Comparison of ENCODE assay signal across 10 mouse cellular contexts in genomic region chr1:150266502-150266901, GRCm38 (mm10). TPM values are rescaled to one million over a fixed set of nuclear protein-coding genes. Genes with fewer than 3 reads are reported as not detected.
DNase-seq lines count a peak whose midpoint lies in the region; ATAC-seq and TF ChIP-seq lines count a peak whose summit lies in the region.
"Had no signal": no experiment of that assay in that cellular context is flagged by ENCODE, and none has a peak within 500 bp of the region (broad histone marks: within the 10 kb centered on the region; RNA-seq: fewer than 3 reads in every experiment).

No protein-coding gene starts in this region.

- H3K9me3 ChIP-seq in embryonic facial prominence, embryonic 11.5 days (replicated peaks; ENCODE audit: control insufficient read depth, low read length), result no peaks in the 10 kb centered on the region
- H3K9me3 ChIP-seq in embryonic facial prominence, embryonic 10.5 days, result no peaks in the 10 kb centered on the region
- H3K9me3 ChIP-seq in lung, postnatal 0 days (ENCODE audit: low read length), result no peaks in the 10 kb centered on the region

- no peak for ATAC-seq in embryonic facial prominence, embryonic 11.5 days (replicated peaks; ENCODE audit: insufficient number of reproducible peaks, low FRiP score, low TSS enrichment, low read depth)
- ATAC-seq in lung, postnatal 0 days, result no peak

- H3K4me3 ChIP-seq in embryonic facial prominence, embryonic 11.5 days (ENCODE audit: low read depth, low read length), result no peak overlapping the region
- H3K4me3 ChIP-seq in embryonic facial prominence, embryonic 10.5 days, result no peak overlapping the region
- H3K4me3 ChIP-seq in lung, postnatal 0 days (ENCODE audit: low read depth, low read length), result no peak overlapping the region

- TF ChIP-seq CTCF in lung, postnatal 0 days (IDR thresholded peaks at IDR 0.05), result peak; percentile 80

- WGBS in embryonic facial prominence, embryonic 11.5 days, result 45% methylated on average over 3 of the region's 3 CpGs
- 46% methylated on average over 3 of the region's 3 CpGs for WGBS in embryonic facial prominence, embryonic 10.5 days
- WGBS in lung, postnatal 0 days, result 39% methylated on average over 3 of the region's 3 CpGs

- no peak overlapping the region for H3K9ac ChIP-seq in embryonic facial prominence, embryonic 11.5 days (replicated peaks; ENCODE audit: low read length)
- no peak overlapping the region for H3K9ac ChIP-seq in lung, postnatal 0 days (replicated peaks; ENCODE audit: low read depth)

- H3K4me1 ChIP-seq in embryonic facial prominence, embryonic 11.5 days (ENCODE audit: control insufficient read depth, insufficient read depth, low read length), result no peaks in the 10 kb centered on the region
- H3K4me1 ChIP-seq in embryonic facial prominence, embryonic 10.5 days, result no peaks in the 10 kb centered on the region
- no peaks in the 10 kb centered on the region for H3K4me1 ChIP-seq in lung, postnatal 0 days (ENCODE audit: insufficient read depth, low read depth, low read length)

- H3K4me2 ChIP-seq in embryonic facial prominence, embryonic 11.5 days (ENCODE audit: low read depth, low read length), result no peak overlapping the region
- no peak overlapping the region for H3K4me2 ChIP-seq in lung, postnatal 0 days (replicated peaks; ENCODE audit: low read depth, low read length)

- TF ChIP-seq EP300 in lung, postnatal 0 days (IDR thresholded peaks at IDR 0.05), result no peak

- no peaks in the 10 kb centered on the region for H3K36me3 ChIP-seq in embryonic facial prominence, embryonic 11.5 days (replicated peaks; ENCODE audit: control insufficient read depth, insufficient read depth, low read depth, low read length)
- no peaks in the 10 kb centered on the region for H3K36me3 ChIP-seq in embryonic facial prominence, embryonic 10.5 days (replicated peaks)
- H3K36me3 ChIP-seq in lung, postnatal 0 days (ENCODE audit: insufficient read depth, low read length), result no peaks in the 10 kb centered on the region

- intact Hi-C loops in left cerebral cortex, postnatal 25 days (cut with DNase I), result loop anchor here (1.0 kb wide), 1 partner anchor 433 kb away; no protein-coding TSS in a partner anchor

- DNase-seq in embryonic facial prominence, embryonic 11.5 days (ENCODE audit: low spot score), result peak; percentile 60
- DNase-seq in embryonic facial prominence, embryonic 10.5 days (ENCODE audit: low spot score), result no peak
- DNase-seq in lung, postnatal 0 days (ENCODE audit: low spot score), result peak; percentile 38
- DNase-seq in lung, adult 18-20 months, result no peak
- DNase-seq in embryo, embryonic 11.5 days (ENCODE audit: low read depth, low spot score), result peak; percentile 32
- peak; percentile 37 to 50 for DNase-seq in left cerebral cortex, postnatal 25 days (ENCODE audit: low spot score in 2 of 2)
- DNase-seq in urinary bladder, postnatal 36 days (ENCODE audit: low spot score in 2 of 2), result no peak
- no peak for DNase-seq in adrenal gland, adult 8-10 months

- no peaks in the 10 kb centered on the region for H3K27me3 ChIP-seq in embryonic facial prominence, embryonic 11.5 days (ENCODE audit: control insufficient read depth, insufficient read depth, low read length)
- H3K27me3 ChIP-seq in embryonic facial prominence, embryonic 10.5 days (replicated peaks; ENCODE audit: low read depth, poor library complexity, severe bottlenecking), result no peaks in the 10 kb centered on the region
- H3K27me3 ChIP-seq in lung, postnatal 0 days (replicated peaks; ENCODE audit: insufficient read depth, low read length), result no peaks in the 10 kb centered on the region

- no peak overlapping the region for H3K27ac ChIP-seq in embryonic facial prominence, embryonic 11.5 days (replicated peaks; ENCODE audit: low read depth, low read length)
- no peak overlapping the region for H3K27ac ChIP-seq in embryonic facial prominence, embryonic 10.5 days (replicated peaks)
- no peak overlapping the region for H3K27ac ChIP-seq in lung, postnatal 0 days (ENCODE audit: low read length)

RNA-seq across cellular contexts. Expression of gene Pdc, which starts 52.7 kb away (rescaled TPM):
- not detected in 2 replicates for polyA plus RNA-seq in embryonic facial prominence, embryonic 11.5 days (2014; fragmentation: Nextera tagmentation; extraction: Ambion mirVana)
- polyA plus RNA-seq in embryonic facial prominence, embryonic 10.5 days (2016; fragmentation: Nextera tagmentation; extraction: Ambion mirVana), result not detected in 2 replicates
- polyA plus RNA-seq in lung, postnatal 0 days (2015; fragmentation: Nextera tagmentation; extraction: Ambion mirVana), result not detected in 2 replicates
- total RNA-seq in left cerebral cortex, postnatal 25 days (2021), result not detected
- not detected for total RNA-seq in adrenal gland, adult 8-10 months (2022)
- total RNA-seq: layer of hippocampus, postnatal 14 days had no signal
- polyA plus RNA-seq: stomach, embryonic 16.5 days had no signal

Comparison
In these comparisons a context has a peak if more than half of its experiments do, and no peak if none do; other contexts are left out.
1. DNase-seq: peak in embryonic facial prominence, embryonic 11.5 days (single experiment), lung, postnatal 0 days (single experiment), embryo, embryonic 11.5 days (single experiment) and left cerebral cortex, postnatal 25 days (2 of 2); none in embryonic facial prominence, embryonic 10.5 days (single experiment), lung, adult 18-20 months (0 of 2), urinary bladder, postnatal 36 days (0 of 2) and adrenal gland, adult 8-10 months (single experiment).